ENCODE assay signal across 26 mouse cellular contexts in the genomic region with DNA sequence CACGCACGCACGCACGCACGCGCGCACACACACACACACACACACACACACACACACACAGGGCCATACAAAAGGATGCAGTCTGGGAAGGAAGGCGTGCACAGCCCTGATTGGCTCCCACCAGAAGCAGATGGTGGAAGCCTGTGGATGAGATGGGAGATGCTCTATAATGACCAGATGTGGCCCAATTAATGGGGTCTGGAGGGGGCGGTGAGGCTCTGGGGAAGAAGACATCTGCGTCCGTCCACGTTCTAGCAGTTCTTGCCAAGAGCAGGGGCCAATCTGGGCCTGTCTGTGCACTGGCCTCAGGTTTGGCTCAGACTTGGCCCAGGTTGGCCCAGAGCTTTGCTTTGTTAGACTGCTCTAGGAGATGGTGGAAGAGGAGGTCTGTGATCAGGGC. TPM values are rescaled to one million over a fixed set of nuclear protein-coding genes. Genes with fewer than 3 reads are reported as not detected.
DNase-seq lines count a peak whose midpoint lies in the region; ATAC-seq and TF ChIP-seq lines count a peak whose summit lies in the region.
"Had no signal": no experiment of that assay in that cellular context is flagged by ENCODE, and none has a peak within 500 bp of the region (broad histone marks: within the 10 kb centered on the region; RNA-seq: fewer than 3 reads in every experiment).

No protein-coding gene starts in this region.

- H3K27ac ChIP-seq in hindbrain, embryonic 10.5 days = peak overlapping the region; percentile 40; the same call in 1 of the 2 replicates
- no peak overlapping the region for H3K27ac ChIP-seq in hindbrain, embryonic 12.5 days
- H3K27ac ChIP-seq in midbrain, embryonic 11.5 days (ENCODE audit: low read depth, low read length) = no peak overlapping the region
- H3K27ac ChIP-seq in midbrain, embryonic 15.5 days = no peak overlapping the region
- no peak overlapping the region for H3K27ac ChIP-seq in embryonic facial prominence, embryonic 15.5 days (replicated peaks)
- H3K27ac ChIP-seq in layer of hippocampus, adult 2 months = no peak overlapping the region
- H3K27ac ChIP-seq: embryonic facial prominence, embryonic 12.5 days; forebrain, embryonic 13.5 days; gastrocnemius, adult 2 months; heart, embryonic 10.5 days; intestine, embryonic 15.5 days had no signal

- H3K4me1 ChIP-seq in hindbrain, embryonic 10.5 days (replicated peaks) = peaks cover 34% of the 10 kb centered on the region
- H3K4me1 ChIP-seq in hindbrain, embryonic 12.5 days = peaks cover 27% of the 10 kb centered on the region
- H3K4me1 ChIP-seq in midbrain, embryonic 11.5 days (ENCODE audit: control insufficient read depth, insufficient read depth, low read length) = peaks cover 9% of the 10 kb centered on the region
- peaks cover 22% of the 10 kb centered on the region for H3K4me1 ChIP-seq in midbrain, embryonic 15.5 days
- H3K4me1 ChIP-seq in embryonic facial prominence, embryonic 15.5 days = peaks cover 8% of the 10 kb centered on the region

- no peak for ATAC-seq in hindbrain, embryonic 12.5 days (ENCODE audit: low FRiP score)
- 0 out of 2 replicates have a peak, but pooled peaks have one; percentile 22 for ATAC-seq in midbrain, embryonic 11.5 days (ENCODE audit: low FRiP score)
- no peak for ATAC-seq in midbrain, embryonic 15.5 days (replicated peaks)
- 0 out of 2 replicates have a peak, but pooled peaks have one; percentile 13 for ATAC-seq in embryonic facial prominence, embryonic 15.5 days (ENCODE audit: insufficient number of reproducible peaks, low FRiP score, low TSS enrichment, low read depth)
- ATAC-seq: activated CD4-positive, CD25-positive, alpha-beta regulatory T cell, adult 4 months; forebrain, embryonic 13.5 days; Patski had no signal

- TF ChIP-seq CTCF in layer of hippocampus, adult 2 months (conservative IDR thresholded peaks at IDR 0.05) = no peak

- H3K27me3 ChIP-seq in hindbrain, embryonic 10.5 days (ENCODE audit: insufficient read depth, poor library complexity, severe bottlenecking) = peaks cover 41% of the 10 kb centered on the region
- H3K27me3 ChIP-seq in hindbrain, embryonic 12.5 days = peaks cover 15% of the 10 kb centered on the region
- H3K27me3 ChIP-seq in midbrain, embryonic 11.5 days (ENCODE audit: control insufficient read depth, insufficient read depth, low read length) = no peaks in the 10 kb centered on the region
- no peaks in the 10 kb centered on the region for H3K27me3 ChIP-seq in midbrain, embryonic 15.5 days (replicated peaks)
- H3K27me3 ChIP-seq in embryonic facial prominence, embryonic 15.5 days = no peaks in the 10 kb centered on the region; the same call in none of the 2 replicates
- H3K27me3 ChIP-seq: forebrain, embryonic 13.5 days; intestine, embryonic 15.5 days had no signal

- no peaks in the 10 kb centered on the region for H3K9me3 ChIP-seq in hindbrain, embryonic 10.5 days
- H3K9me3 ChIP-seq in hindbrain, embryonic 12.5 days (replicated peaks) = no peaks in the 10 kb centered on the region
- H3K9me3 ChIP-seq in midbrain, embryonic 11.5 days (ENCODE audit: control insufficient read depth, low read length) = no peaks in the 10 kb centered on the region
- H3K9me3 ChIP-seq in midbrain, embryonic 15.5 days = no peaks in the 10 kb centered on the region
- H3K9me3 ChIP-seq in embryonic facial prominence, embryonic 15.5 days (replicated peaks) = no peaks in the 10 kb centered on the region
- H3K9me3 ChIP-seq: embryonic facial prominence, embryonic 12.5 days; forebrain, embryonic 13.5 days; heart, embryonic 10.5 days; intestine, embryonic 15.5 days had no signal

- no peak overlapping the region for H3K9ac ChIP-seq in hindbrain, embryonic 12.5 days
- H3K9ac ChIP-seq in midbrain, embryonic 11.5 days (ENCODE audit: low read length) = no peak overlapping the region
- H3K9ac ChIP-seq in midbrain, embryonic 15.5 days = no peak overlapping the region
- no peak overlapping the region for H3K9ac ChIP-seq in embryonic facial prominence, embryonic 15.5 days
- H3K9ac ChIP-seq: embryonic facial prominence, embryonic 12.5 days; forebrain, embryonic 13.5 days; intestine, embryonic 15.5 days had no signal

- no peak for DNase-seq in hindbrain, embryonic 10.5 days (ENCODE audit: low spot score)
- peak; percentile 56 for DNase-seq in midbrain, embryonic 11.5 days (ENCODE audit: low spot score, missing footprints)
- peak; percentile 81 for DNase-seq in retina, postnatal 1 day
- DNase-seq in layer of hippocampus, adult 2 months (ENCODE audit: low spot score in 2 of 2) = no peak
- DNase-seq: adrenal gland, postnatal 14 days; cerebellum, adult 2 months; cerebellum, postnatal 14 days; embryo, embryonic 11 days; gastrocnemius, adult 2 months; gastrocnemius, postnatal 36 days; heart, adult 18-20 months; heart, postnatal 10 days; heart, postnatal 4 days had no signal

- 89% methylated on average over 12 of the region's 12 CpGs for WGBS in hindbrain, embryonic 10.5 days
- WGBS in hindbrain, embryonic 12.5 days = 85% methylated on average over 12 of the region's 12 CpGs
- WGBS in midbrain, embryonic 11.5 days = 90% methylated on average over 12 of the region's 12 CpGs
- 76% methylated on average over 12 of the region's 12 CpGs for WGBS in midbrain, embryonic 15.5 days
- 81% methylated on average over 12 of the region's 12 CpGs for WGBS in embryonic facial prominence, embryonic 15.5 days

- H3K4me3 ChIP-seq in hindbrain, embryonic 10.5 days = no peak overlapping the region
- no peak overlapping the region for H3K4me3 ChIP-seq in hindbrain, embryonic 12.5 days
- H3K4me3 ChIP-seq in midbrain, embryonic 11.5 days (ENCODE audit: low read depth, low read length) = no peak overlapping the region
- H3K4me3 ChIP-seq in midbrain, embryonic 15.5 days = no peak overlapping the region
- H3K4me3 ChIP-seq in embryonic facial prominence, embryonic 15.5 days (replicated peaks) = no peak overlapping the region
- H3K4me3 ChIP-seq in layer of hippocampus, adult 2 months = no peak overlapping the region
- H3K4me3 ChIP-seq: embryonic facial prominence, embryonic 12.5 days; forebrain, embryonic 13.5 days; gastrocnemius, adult 2 months; heart, embryonic 10.5 days; intestine, embryonic 15.5 days had no signal

- no peak overlapping the region for H3K4me2 ChIP-seq in hindbrain, embryonic 12.5 days (replicated peaks)
- H3K4me2 ChIP-seq in midbrain, embryonic 11.5 days = no peak overlapping the region
- no peak overlapping the region for H3K4me2 ChIP-seq in midbrain, embryonic 15.5 days
- H3K4me2 ChIP-seq in embryonic facial prominence, embryonic 15.5 days (replicated peaks) = no peak overlapping the region
- H3K4me2 ChIP-seq: embryonic facial prominence, embryonic 12.5 days; forebrain, embryonic 13.5 days; intestine, embryonic 15.5 days had no signal

- H3K36me3 ChIP-seq in hindbrain, embryonic 10.5 days = no peaks in the 10 kb centered on the region
- no peaks in the 10 kb centered on the region for H3K36me3 ChIP-seq in hindbrain, embryonic 12.5 days
- no peaks in the 10 kb centered on the region for H3K36me3 ChIP-seq in midbrain, embryonic 11.5 days (ENCODE audit: control insufficient read depth, insufficient read depth, low read length)
- no peaks in the 10 kb centered on the region for H3K36me3 ChIP-seq in midbrain, embryonic 15.5 days (replicated peaks)
- no peaks in the 10 kb centered on the region for H3K36me3 ChIP-seq in embryonic facial prominence, embryonic 15.5 days
- H3K36me3 ChIP-seq: embryonic facial prominence, embryonic 12.5 days; heart, embryonic 10.5 days; intestine, embryonic 15.5 days had no signal

RNA-seq across cellular contexts. Expression of a gene that starts 55.8 kb away (rescaled TPM):
- 2.7 and 3.2 TPM in 2 replicates for polyA plus RNA-seq in hindbrain, embryonic 10.5 days (2016; fragmentation: Nextera tagmentation; extraction: Ambion mirVana)
- 15.5 and 17.3 TPM in 2 replicates for polyA plus RNA-seq in hindbrain, embryonic 12.5 days (2016; fragmentation: Nextera tagmentation; extraction: Ambion mirVana)
- 0.10 TPM in 1 of 2 replicates, not detected in the other for polyA plus RNA-seq in midbrain, embryonic 11.5 days (2014; fragmentation: Nextera tagmentation; extraction: Ambion mirVana)
- polyA plus RNA-seq in midbrain, embryonic 15.5 days (2015; fragmentation: Nextera tagmentation; extraction: Ambion mirVana) = not detected in 2 replicates
- polyA plus RNA-seq in embryonic facial prominence, embryonic 15.5 days (2015; fragmentation: Nextera tagmentation; extraction: Ambion mirVana) = 1.2 and 1.7 TPM in 2 replicates
- not detected for total RNA-seq in layer of hippocampus, adult 2 months (2021)
- total RNA-seq: adrenal gland, adult 18-20 months; CH12.LX; common myeloid progenitor, adult 5-6 weeks; gastrocnemius, adult 2 months; gastrocnemius, postnatal 36 days; heart, adult 18-20 months; heart, postnatal 10 days; heart, postnatal 4 days had no signal
- polyA plus RNA-seq: activated CD4-positive, CD25-positive, alpha-beta regulatory T cell, adult 4 months; cerebellum, adult 2 months; forebrain, embryonic 13.5 days; heart, embryonic 14.5 days; Patski had no signal

Comparison
In these comparisons a context has a peak if more than half of its experiments do, and no peak if none do; other contexts are left out.
1. ATAC-seq: peak in midbrain, embryonic 11.5 days (single experiment) and embryonic facial prominence, embryonic 15.5 days (single experiment); none in hindbrain, embryonic 12.5 days (single experiment) and midbrain, embryonic 15.5 days (single experiment).
2. DNase-seq: peak in midbrain, embryonic 11.5 days (single experiment) and retina, postnatal 1 day (single experiment); none in hindbrain, embryonic 10.5 days (single experiment) and layer of hippocampus, adult 2 months (0 of 2).